Mouse (Mus musculus): ENCODE results near the gene Celf5. TPM values are rescaled to one million over a fixed set of nuclear protein-coding genes. Genes with fewer than 3 reads are reported as not detected.

The Celf5 gene
- total RNA-seq (2014; rRNA removed; ENCODE audit: low replicate concordance) (not detected in 2 replicates), polyA plus RNA-seq (2015; fragmentation: Nextera tagmentation; extraction: Ambion mirVana) (0.07 and 0.08 TPM in 2 replicates)

DNA sequence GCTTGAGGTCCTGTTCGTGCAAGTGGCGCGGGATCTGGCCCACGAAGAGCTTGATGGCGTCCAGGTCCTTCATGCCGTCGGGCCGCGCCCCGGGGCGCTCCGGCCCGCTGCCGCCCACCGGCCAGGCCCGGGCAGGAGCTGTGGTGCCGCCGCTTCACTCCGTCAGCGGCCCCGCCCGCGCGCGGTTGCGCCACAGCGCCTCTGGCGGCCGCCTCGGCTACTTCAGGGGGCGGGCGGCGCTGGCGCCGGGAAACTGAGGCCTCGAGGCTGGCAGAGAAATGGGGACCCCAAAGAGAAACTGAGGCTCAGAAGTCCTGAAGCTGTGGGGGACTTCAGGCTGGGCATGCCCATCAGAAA is at the start of gene Celf5:
Celf5 (minus strand) TSS at position 177 of the 357 bp plus-strand sequence.
- Histone ChIP-seq H3K27ac (ENCODE audit: low read depth) (no peak within 1 kb of the TSS), H3K27me3 (ENCODE audit: control insufficient read depth, insufficient read depth, low read length) (peaks cover 28% of the 10 kb centered on the region), H3K36me3 (replicated peaks; ENCODE audit: control insufficient read depth, insufficient read depth, low read length) (peaks cover 12% of the 10 kb centered on the region), H3K4me2 (ENCODE audit: low read depth, low read length) (peak within 1 kb of the TSS; percentile 68), H3K4me1 (ENCODE audit: control insufficient read depth, insufficient read depth) (no peaks in the 10 kb centered on the region; the same call in 1 of the 2 replicates), H3K9me3 (replicated peaks; ENCODE audit: control insufficient read depth, low read length) (no peaks in the 10 kb centered on the region), H3K4me3 (ENCODE audit: low read depth, low read length) (peak within 1 kb of the TSS; percentile 39), H3K9ac (replicated peaks; ENCODE audit: low read depth, low read length) (0 out of 2 replicates have a peak within 1 kb of the TSS, but pooled peaks have one; percentile 8)
- no peak; the same call in 1 of the 2 replicates for ATAC-seq (ENCODE audit: insufficient read depth, low read depth)
- TF ChIP-seq EP300 (IDR thresholded peaks at IDR 0.05; ENCODE audit: low read depth) = no peak
- TF ChIP-seq CTCF (IDR thresholded peaks at IDR 0.05; ENCODE audit: low read depth) = peak; percentile 49
- DNase-seq (ENCODE audit: low spot score) = no peak
- WGBS = 1% methylated on average over 32 of the region's 36 CpGs

DNA sequence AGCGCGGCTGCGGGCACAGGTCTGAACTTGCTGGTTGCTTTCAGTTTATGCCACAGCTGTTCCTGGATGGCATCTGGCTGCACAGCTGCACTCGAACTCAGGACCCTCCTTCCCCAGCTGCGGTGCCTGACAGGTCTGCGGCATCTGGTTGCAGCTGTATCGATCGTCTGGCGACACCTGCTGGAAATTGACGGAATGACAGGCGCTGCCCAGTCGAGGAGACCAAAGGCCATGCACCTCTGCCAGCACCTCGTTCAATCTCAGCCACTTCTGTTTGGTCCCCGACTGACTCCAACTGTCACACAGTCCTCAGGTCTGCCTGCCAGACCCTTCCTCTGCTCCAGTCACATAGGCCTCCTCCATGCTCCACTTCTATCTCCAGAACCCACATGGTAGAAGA is 44.3 kb upstream of the Celf5 start:
- ATAC-seq (ENCODE audit: insufficient read depth, low read depth) (peak; percentile 40; the same call in 1 of the 2 replicates), DNase-seq (ENCODE audit: low spot score) (peak; percentile 26)
- Histone ChIP-seq H3K27ac (ENCODE audit: low read depth) (no peak overlapping the region), H3K4me3 (ENCODE audit: low read depth, low read length) (no peak overlapping the region), H3K9me3 (replicated peaks; ENCODE audit: control insufficient read depth, low read length) (no peaks in the 10 kb centered on the region), H3K27me3 (ENCODE audit: control insufficient read depth, insufficient read depth, low read length) (no peaks in the 10 kb centered on the region; the same call in 1 of the 2 replicates), H3K4me2 (ENCODE audit: low read depth, low read length) (no peak overlapping the region), H3K9ac (replicated peaks; ENCODE audit: low read depth, low read length) (no peak overlapping the region), H3K4me1 (ENCODE audit: control insufficient read depth, insufficient read depth) (no peaks in the 10 kb centered on the region; the same call in 1 of the 2 replicates), H3K36me3 (replicated peaks; ENCODE audit: control insufficient read depth, insufficient read depth, low read length) (peaks cover 28% of the 10 kb centered on the region)
- TF ChIP-seq EP300 (IDR thresholded peaks at IDR 0.05; ENCODE audit: low read depth) (no peak), CTCF (IDR thresholded peaks at IDR 0.05; ENCODE audit: low read depth) (peak; percentile 87)
- WGBS = 14% methylated on average over 14 of the region's 14 CpGs

DNA sequence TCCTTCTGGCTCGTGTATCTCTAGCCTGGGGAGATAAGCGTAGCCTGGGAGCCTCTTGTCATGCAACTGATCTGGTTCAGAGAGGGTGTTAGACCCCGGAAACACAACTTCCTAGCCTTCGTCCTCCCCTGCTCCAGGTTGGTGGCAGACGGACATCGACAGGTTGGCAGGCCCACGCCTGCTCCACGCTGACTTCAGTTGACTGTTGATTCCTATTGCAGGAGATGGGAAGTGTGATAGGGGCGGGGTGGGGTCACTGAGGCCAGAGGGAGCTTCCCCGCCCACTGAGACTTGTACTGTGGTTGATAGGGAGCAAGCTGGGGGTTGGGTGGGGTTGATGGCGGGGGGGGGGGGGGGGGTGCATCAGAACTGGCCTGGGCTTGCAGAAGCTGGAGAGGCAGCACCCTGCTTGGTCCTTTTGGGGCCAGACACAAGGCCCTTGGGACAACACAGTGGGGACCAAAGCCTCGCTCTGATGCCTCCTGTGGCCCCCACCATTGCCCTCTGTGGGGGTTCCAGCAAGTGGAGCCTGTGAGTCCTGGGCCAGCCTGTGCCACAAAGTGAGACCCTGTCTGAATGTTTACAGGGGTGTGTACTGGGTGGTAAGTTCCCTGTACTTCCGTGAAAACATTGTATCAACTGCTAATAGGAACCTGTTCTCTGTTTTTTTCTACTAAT is 42.6 kb upstream of the Celf5 start:
- WGBS = 46% methylated on average over 12 of the region's 13 CpGs
- H3K4me2 ChIP-seq (ENCODE audit: low read depth, low read length) = no peak overlapping the region
- no peaks in the 10 kb centered on the region; the same call in 1 of the 2 replicates for H3K4me1 ChIP-seq (ENCODE audit: control insufficient read depth, insufficient read depth)
- no peaks in the 10 kb centered on the region for H3K9me3 ChIP-seq (replicated peaks; ENCODE audit: control insufficient read depth, low read length)
- no peak overlapping the region for H3K9ac ChIP-seq (replicated peaks; ENCODE audit: low read depth, low read length)
- no peaks in the 10 kb centered on the region; the same call in 1 of the 2 replicates for H3K27me3 ChIP-seq (ENCODE audit: control insufficient read depth, insufficient read depth, low read length)
- ATAC-seq (ENCODE audit: insufficient read depth, low read depth) (no peak), DNase-seq (ENCODE audit: low spot score) (no peak)
- H3K36me3 ChIP-seq (replicated peaks; ENCODE audit: control insufficient read depth, insufficient read depth, low read length) = peaks cover 15% of the 10 kb centered on the region
- no peak for TF ChIP-seq EP300 (IDR thresholded peaks at IDR 0.05; ENCODE audit: low read depth)
- no peak for TF ChIP-seq CTCF (IDR thresholded peaks at IDR 0.05; ENCODE audit: low read depth)
- H3K4me3 ChIP-seq (ENCODE audit: low read depth, low read length) = no peak overlapping the region
- H3K27ac ChIP-seq (ENCODE audit: low read depth) = no peak overlapping the region

DNA sequence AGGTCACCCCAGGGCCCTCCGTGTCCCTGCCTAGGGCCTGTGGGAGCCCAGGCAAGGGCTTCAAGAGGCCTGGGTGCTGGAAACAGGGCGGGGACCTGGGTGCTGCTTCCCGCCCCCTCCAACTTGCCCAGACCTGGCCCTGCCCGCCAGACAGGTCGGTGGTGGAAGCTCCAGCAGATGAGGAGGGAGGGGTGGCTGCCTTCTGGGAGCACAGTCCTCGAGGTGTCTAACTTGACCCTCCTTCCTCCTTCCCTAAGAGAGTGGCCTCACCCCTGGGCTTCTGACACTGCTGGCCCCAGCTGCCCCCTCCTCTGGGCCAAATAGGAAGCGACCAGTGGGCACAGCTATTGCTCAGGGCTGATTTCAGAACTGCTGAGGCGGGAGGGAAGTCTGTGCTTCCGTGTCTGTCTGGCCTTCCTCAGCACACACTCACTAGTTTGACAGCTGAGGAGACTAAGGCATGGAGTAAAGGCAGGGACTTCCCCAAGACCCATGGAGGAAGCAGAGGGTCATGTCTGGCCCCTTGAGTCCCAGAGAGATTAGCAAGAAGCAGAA is 41.6 kb upstream of the Celf5 start, which contains the start of gene Gna15:
Gna15 (minus strand) TSS at position 175 of the 555 bp plus-strand sequence.
- Histone ChIP-seq H3K9ac (replicated peaks; ENCODE audit: low read depth, low read length) (0 out of 2 replicates have a peak within 1 kb of the TSS, but pooled peaks have one; percentile 29), H3K27me3 (ENCODE audit: control insufficient read depth, insufficient read depth, low read length) (no peaks in the 10 kb centered on the region; the same call in 1 of the 2 replicates), H3K36me3 (replicated peaks; ENCODE audit: control insufficient read depth, insufficient read depth, low read length) (peaks cover 5% of the 10 kb centered on the region), H3K4me1 (ENCODE audit: control insufficient read depth, insufficient read depth) (no peaks in the 10 kb centered on the region; the same call in 1 of the 2 replicates), H3K4me2 (ENCODE audit: low read depth, low read length) (peak within 1 kb of the TSS; percentile 7; the same call in 1 of the 2 replicates), H3K27ac (ENCODE audit: low read depth) (no peak within 1 kb of the TSS), H3K9me3 (replicated peaks; ENCODE audit: control insufficient read depth, low read length) (no peaks in the 10 kb centered on the region), H3K4me3 (ENCODE audit: low read depth, low read length) (peak within 1 kb of the TSS; percentile 14; the same call in 1 of the 2 replicates)
- TF ChIP-seq CTCF (IDR thresholded peaks at IDR 0.05; ENCODE audit: low read depth) (no peak), EP300 (IDR thresholded peaks at IDR 0.05; ENCODE audit: low read depth) (no peak)
- 12% methylated on average over 9 of the region's 9 CpGs for WGBS
- ATAC-seq (ENCODE audit: insufficient read depth, low read depth) = peak; percentile 25; the same call in 1 of the 2 replicates
- DNase-seq (ENCODE audit: low spot score) = peak; percentile 17

DNA sequence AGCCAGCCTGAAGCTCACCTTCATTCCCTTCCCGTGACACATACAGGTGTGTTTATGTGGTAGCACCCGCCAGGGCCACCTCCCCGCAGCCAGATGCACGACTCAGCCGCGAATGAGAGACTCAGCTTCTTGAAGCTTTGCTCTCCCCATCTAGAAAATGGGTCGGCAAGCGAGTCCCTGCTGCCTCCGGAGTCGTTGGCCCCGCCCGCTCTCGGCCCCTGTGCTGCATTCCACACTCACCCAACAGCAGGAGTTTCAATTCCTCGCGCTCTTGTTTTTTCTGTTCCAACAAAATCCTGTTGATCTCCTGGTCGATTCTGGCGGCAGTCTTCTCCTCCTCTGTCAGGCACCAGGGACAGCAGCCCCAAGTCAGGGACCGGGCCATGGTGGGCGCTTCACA is 41.1 kb upstream of the Celf5 start:
- DNase-seq (ENCODE audit: low spot score) (no peak), ATAC-seq (ENCODE audit: insufficient read depth, low read depth) (no peak)
- Histone ChIP-seq H3K36me3 (replicated peaks; ENCODE audit: control insufficient read depth, insufficient read depth, low read length) (no peaks in the 10 kb centered on the region), H3K4me1 (ENCODE audit: control insufficient read depth, insufficient read depth) (no peaks in the 10 kb centered on the region; the same call in 1 of the 2 replicates), H3K27me3 (ENCODE audit: control insufficient read depth, insufficient read depth, low read length) (no peaks in the 10 kb centered on the region; the same call in 1 of the 2 replicates), H3K9ac (replicated peaks; ENCODE audit: low read depth, low read length) (no peak overlapping the region), H3K27ac (ENCODE audit: low read depth) (no peak overlapping the region), H3K9me3 (replicated peaks; ENCODE audit: control insufficient read depth, low read length) (no peaks in the 10 kb centered on the region), H3K4me2 (ENCODE audit: low read depth, low read length) (peak overlapping the region; percentile 7; the same call in 1 of the 2 replicates), H3K4me3 (ENCODE audit: low read depth, low read length) (peak overlapping the region; percentile 14; the same call in 1 of the 2 replicates)
- WGBS = 14% methylated on average over 19 of the region's 19 CpGs
- no peak for TF ChIP-seq CTCF (IDR thresholded peaks at IDR 0.05; ENCODE audit: low read depth)
- TF ChIP-seq EP300 (IDR thresholded peaks at IDR 0.05; ENCODE audit: low read depth) = no peak
